Mouse (Mus musculus): Measurements from ENCODE around the gene Asb5. TPM values are rescaled to one million over a fixed set of nuclear protein-coding genes. Genes with fewer than 3 reads are reported as not detected.
"Not testable (repeated sequence)": the region's sequence is repeated elsewhere in the genome, so short reads cannot be mapped to it uniquely, and the experiment has no call there.

Asb5 gene
- total RNA-seq, 2 experiments from 2014 or later: 20.7 to 21.7 TPM

DNA sequence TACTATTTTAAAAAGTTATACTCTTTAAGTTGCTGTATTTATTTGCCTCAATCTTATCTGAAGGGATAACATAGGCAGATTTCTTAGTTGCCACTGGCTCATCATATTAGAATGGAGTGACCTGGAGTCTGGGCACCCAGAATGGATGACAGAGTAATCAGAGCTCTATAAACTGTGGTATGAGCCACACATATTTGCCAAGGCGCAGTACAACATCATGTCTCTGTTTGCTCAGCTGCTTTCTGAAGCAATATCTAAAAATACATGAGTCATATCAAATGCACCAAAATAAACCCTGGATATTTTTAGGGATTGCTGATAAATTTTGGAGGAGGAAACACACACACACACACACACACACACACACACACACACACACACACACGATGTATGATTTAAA is 80.0 kb downstream of the Asb5 start:
- intact Hi-C loops (cut with DNase I): loop anchor here (2.0 kb wide), 1 partner anchor 39 kb away; no protein-coding TSS in a partner anchor
- DNase-seq (ENCODE audit: low spot score): peak; percentile 2

DNA sequence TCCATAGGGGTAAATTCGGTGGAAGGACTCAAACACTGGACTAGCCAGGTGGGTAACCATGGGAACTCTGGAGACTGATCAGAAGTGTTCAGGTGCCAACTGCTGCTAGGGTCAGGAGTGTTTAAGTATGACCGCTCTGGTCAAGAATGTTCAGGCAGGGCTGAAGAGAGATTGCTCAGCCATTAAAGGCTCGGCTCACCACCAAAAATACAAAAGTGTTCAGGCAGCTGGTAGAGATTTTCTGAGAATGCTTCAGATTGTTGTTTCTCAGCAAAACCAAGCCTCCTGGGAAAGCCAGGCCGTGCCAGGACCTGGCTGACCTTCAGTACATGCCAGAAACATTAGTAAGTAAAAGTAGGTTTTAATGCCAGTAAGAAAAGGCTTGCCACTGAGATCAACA is 80.9 kb downstream of the Asb5 start:
- intact Hi-C loops (cut with DNase I): no loop called here
- peak; percentile 31 for DNase-seq (ENCODE audit: low spot score)

DNA sequence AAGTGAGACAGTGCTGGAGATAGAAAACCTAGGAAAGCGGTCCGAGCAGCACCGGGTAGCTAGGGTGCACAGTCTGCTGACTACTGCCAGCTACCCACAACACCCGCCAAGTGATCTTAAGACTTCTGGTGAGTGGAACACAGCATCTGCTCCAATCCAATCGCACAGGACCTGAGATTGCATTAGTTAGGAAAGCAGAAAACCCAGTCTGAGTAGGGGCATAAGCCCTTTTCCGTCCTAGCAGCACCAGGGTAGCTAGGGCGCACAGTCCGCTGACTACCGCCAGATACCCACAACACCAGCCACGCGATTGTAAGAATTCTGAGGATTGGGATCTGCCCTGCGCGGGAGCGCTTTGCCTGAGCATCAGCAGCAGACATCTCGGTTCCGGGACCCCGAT is 87.3 kb downstream of the Asb5 start:
- intact Hi-C loops (cut with DNase I); DNase-seq (ENCODE audit: low spot score): not testable (repeated sequence)

Other genes with a start within 250 kb of the Asb5 start
- 10 to 100 TPM; 40.4 to 42.0 TPM for gene Spcs3, start 418 bp downstream of the Asb5 start, total RNA-seq (2021)
- not detected for gene Spata4, start 71.2 kb downstream of the Asb5 start, total RNA-seq (2021)

Measured in heart, postnatal 25 days (tissue).